Mouse (Mus musculus): Measurements from ENCODE around the gene Dop1b.

DNA sequence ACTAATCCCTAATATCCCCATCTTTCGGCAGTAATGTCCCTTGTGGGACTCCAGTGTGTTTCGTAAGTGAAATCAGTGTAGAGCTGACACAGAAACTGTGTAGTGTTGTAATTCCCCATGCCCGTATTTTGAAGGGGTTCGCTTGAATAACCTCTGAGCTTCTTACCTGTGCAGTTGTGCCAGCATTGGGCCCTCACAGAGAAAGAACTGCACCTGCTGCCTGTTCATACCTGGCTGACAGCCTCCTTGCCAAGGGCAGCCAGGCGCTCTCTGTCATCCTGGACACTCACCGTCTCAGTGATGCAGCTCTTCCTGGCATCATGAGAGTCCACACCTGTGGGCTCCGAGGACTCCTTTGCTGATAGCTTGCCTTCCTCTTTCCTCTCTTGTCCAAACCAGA, 1.3 kb downstream of the Dop1b start:
- TF ChIP-seq POLR2A (IDR thresholded peaks at IDR 0.05; ENCODE audit: low read depth, low read length) (no peak), CTCF (IDR thresholded peaks at IDR 0.05; ENCODE audit: borderline replicate concordance, insufficient read depth, low read length) (no peak)

All from embryonic fibroblast, embryonic 13.5 days (primary cell).